Mouse (Mus musculus) gonadal fat pad, adult 2 months (tissue): ENCODE measurements at regions not wholly inside any gene's neighbourhood (a gene's known extent, or its start where the extent isn't known, plus 50 kb on each side); places are given as distances from the start of the nearest gene placed in this dataset.

ENCODE experiments used
- DNase-seq: peaks from one replicate; pipeline ENCODE4 v3.0.0-alpha.2; 2012; ENCODE audit warnings: low read depth

DNA sequence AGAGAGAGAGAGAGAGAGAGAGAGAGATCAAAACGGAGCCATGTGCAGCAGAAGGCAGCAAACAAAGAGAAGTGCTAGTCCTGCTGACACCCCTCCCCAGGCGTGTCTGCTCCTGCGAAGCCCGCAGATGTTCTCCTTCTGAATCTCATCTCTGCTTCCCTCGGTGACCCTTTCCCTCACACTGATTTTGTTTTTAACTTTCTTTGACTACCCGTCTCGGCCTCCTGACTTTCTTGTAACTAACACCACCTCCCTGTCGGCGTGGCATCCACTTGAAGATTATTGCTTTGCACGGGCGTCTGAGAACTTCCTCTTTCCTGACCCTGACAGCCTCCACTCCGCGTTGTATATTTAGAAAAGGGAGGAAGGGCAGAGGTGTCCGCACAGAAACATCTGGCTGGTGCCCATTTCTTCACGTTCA lies 654.3 kb downstream of the Adgrl2 start:
- no peak for DNase-seq

DNA sequence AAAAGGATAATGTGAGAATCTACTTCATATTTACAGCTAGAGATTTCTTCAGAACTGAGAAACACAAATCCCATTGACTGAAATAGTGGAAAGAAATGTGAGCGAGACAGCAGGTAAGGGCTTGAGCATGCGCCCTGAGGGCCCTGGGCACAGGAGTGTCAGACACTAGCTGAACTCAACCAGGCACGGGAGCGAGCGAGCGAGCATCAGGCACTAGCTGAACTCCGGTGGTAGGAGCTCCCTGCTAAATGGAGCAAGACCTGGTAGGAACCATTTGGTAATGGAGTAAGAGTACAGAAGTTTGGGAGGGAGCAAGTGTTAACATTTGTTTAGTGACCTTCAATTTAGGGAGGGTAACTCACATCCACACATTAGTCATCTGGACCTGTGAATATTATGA lies 654.7 kb downstream of the Adgrl2 start:
- no peak for DNase-seq

DNA sequence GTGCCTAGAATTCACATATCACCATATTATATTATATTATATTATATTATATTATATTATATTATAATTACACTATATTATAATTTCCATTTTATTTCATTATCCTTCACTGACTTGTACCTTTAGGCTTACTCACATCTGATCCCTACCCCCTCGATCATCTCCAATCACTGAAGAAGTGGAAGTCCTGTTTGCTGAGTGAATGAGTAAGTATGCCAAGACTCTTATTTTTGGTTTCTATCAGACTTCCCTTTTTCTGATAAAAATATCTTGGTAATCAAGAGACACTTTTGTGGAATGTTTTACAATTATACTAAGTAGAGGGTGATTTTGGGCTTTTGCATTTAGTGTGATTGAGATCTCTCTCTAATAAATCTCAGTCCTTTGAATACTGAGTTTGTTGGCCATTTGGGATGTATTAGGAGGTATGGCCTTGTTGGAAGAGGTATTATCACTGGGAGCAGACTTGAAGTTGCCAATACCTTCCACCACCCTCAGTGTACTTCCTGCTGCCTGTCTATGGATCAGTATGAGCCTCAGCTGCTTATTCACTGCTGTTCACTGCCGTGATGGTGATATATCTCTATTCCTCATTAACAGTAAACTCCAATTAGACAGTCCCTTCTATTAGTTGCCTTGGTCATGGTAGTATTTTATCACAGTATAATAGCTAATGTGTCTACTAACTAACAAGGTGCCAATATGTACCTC lies 665.3 kb downstream of the Adgrl2 start:
- no peak for DNase-seq

GRCm38 (mm10) chr3:148321894-148322293 lies 668.5 kb downstream of the Adgrl2 start:
- DNase-seq = no peak

DNA sequence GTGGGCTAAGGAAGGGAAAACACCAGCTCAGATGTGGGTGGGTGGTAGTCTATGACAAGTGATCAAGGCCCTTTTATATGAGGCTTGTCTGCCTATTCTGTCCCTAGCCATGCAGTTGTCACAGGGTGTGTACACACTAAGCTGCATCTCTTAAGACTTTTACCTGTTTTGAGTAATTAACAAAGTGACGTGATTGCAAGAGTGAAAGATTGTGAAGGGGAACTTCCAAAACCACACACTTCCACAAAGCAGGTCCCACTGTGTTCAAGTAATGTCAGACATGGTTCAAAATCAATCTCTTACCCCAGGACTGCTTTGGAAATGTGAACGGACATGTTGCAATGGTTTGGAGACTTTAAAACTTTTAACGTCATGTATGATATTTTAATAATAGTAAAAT lies 674.2 kb downstream of the Adgrl2 start:
- no peak for DNase-seq

DNA sequence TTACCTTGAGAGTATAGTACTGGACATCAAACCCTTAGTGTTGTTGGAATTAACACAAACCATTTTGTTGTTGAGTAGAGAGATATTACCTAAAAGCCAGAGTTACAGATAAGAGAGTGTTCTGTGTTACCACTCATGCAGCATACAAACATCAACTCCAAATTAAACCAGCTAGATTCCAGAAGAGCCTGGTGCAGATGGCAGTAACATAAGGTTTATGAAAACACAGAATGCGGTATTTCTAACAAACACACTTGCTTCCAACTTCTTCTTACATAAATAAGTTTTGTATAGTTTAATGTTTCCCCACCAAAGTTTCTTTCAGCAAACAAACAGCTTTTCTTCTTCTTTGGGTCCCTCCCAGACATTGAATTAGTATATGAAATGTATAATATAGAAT lies 675.1 kb downstream of the Adgrl2 start:
- no peak for DNase-seq

- no peak for DNase-seq
Observed at GRCm38 (mm10) chr3:148295515-148295914, 694.8 kb downstream of the Adgrl2 start.

GRCm38 (mm10) chr3:148278978-148279377 lies 711.4 kb downstream of the Adgrl2 start:
- no peak for DNase-seq

- DNase-seq = no peak
Observed at GRCm38 (mm10) chr3:148272159-148272848, 718.1 kb downstream of the Adgrl2 start.

GRCm38 (mm10) chr3:148268812-148269211 lies 721.5 kb downstream of the Adgrl2 start:
- no peak for DNase-seq

- DNase-seq = no peak
Observed at GRCm38 (mm10) chr3:148259211-148259610, 731.1 kb downstream of the Adgrl2 start.

DNA sequence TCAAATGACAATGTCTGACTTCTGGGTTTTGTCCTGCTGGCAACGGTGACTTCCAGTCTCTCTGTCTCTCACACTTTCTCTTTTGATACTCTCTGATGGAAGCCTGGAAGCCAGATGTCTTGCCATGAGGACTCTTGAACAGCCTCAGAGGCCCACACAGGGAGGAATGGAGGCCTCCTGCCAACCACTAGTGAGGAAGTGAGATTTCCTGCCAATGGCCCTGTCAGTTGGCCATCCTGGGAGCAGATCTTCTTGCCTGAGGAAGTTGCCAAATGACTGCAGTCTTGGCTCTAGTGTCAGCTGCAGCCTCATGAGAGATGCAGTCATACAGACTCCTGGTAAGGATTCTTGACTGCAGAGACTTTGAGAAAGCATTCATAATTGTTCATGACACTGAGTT lies 741.7 kb downstream of the Adgrl2 start:
- peak; percentile 12 for DNase-seq

DNA sequence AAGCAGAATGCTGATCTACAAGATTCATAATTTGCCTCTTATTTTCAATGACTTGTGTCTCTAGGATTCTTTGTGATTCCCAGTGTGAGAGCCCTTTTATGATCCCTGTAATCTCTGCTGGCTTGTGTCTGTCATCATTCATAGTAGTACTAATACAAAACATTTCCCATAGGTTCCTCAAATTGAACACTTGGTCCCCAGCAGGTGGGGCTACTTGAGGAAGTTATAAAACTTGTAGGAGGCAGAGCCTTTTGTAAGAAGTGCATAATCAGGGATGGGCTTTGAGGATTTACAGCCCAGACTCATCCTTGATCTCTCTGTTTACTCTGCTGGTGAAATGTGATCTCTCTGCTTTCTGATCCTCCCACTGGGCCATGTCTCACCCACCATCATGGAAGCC lies 743.6 kb downstream of the Adgrl2 start:
- DNase-seq = no peak

DNA sequence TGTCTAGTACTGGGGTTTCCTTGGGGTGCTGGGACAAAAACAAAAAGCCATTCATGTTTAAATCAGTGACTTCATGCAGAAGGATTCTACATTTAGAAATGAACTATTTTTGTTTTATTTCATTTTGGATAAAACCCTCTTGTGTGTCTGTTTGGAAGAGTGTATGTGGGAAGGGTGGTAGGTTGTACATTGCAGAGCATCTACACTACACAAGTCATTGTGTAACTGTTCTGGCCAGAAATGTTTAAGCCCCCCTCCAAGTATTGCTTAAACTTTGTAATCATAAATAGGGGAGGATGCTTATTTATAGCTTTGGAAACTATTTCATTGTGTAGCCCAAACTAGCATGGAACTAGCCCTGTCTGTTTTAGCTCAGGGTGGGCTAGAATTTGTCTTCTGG lies 752.3 kb downstream of the Adgrl2 start:
- no peak for DNase-seq

GRCm38 (mm10) chr3:148237555-148237954 lies 752.8 kb downstream of the Adgrl2 start:
- no peak for DNase-seq

DNA sequence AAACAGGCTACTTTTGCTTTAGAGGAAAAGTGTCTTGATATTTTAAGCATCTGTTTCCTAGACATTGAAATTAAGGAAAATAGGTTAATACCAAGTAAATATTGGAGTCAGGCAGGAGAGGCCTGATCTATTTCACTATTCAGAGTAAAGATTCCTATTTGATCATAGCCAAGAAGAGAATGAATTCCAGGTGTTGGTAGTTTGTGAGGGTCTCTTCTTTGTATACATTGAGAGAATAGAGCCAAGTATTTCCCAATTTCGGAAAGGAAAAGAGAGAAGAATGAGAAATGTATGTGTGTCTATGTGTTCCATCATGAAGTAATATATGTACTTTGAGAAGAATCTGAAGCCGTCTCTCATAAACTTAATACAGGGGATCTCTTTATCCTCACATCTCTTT lies 756.7 kb downstream of the Adgrl2 start:
- DNase-seq = no peak

- DNase-seq = no peak
Observed at GRCm38 (mm10) chr3:148229192-148229591, 761.2 kb downstream of the Adgrl2 start.

DNA sequence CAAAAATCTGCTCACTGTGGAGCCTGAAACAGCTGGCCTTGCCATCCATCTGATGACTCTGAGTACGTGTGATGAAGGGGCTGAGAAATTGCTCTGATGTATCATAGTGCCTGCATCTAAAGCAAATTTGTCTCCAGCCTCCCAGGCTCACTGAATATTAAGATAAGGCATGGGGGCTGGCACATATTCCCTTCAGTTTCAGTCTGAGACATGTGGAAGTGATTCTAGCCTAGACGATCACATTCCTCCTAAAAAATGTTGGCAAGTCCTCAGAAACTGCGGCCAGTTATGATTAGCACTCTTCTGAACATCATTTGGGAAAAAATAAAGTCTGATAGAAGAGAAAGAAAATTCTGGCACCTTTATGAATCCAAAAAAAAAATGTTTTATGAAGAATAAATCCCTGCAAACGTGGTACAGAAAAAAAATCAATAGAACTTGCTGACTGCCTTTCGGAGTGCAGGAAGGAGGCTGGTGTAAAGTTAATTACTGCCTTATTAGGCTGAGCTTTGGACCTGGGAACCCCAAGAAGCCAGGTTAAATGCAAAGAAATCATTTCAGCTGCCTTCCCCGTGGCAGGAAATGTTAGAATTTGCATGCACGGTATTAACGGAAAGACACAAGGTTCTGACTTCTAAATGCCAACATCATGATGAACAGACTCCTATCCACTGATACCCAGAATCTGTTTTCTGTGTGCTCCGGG lies 762.2 kb downstream of the Adgrl2 start:
- no peak for DNase-seq

DNA sequence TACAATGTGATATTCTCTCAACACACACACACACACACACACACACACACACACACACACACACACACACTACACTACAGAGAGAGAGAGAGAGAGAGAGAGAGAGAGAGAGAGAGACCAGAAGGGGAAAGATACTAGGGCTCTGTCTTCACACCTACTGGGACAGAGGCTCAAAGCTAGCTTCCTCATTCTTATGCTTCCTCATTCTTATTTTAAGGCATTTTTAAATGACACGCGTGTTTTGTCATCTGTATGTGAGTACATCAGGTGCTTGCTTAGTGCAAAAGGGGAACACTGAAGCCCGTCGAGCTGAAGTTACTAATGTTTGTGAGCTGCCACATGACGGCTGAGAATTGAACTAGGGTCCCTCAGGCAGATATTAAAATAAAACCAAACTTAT lies 769.5 kb downstream of the Adgrl2 start:
- DNase-seq = no peak

DNA sequence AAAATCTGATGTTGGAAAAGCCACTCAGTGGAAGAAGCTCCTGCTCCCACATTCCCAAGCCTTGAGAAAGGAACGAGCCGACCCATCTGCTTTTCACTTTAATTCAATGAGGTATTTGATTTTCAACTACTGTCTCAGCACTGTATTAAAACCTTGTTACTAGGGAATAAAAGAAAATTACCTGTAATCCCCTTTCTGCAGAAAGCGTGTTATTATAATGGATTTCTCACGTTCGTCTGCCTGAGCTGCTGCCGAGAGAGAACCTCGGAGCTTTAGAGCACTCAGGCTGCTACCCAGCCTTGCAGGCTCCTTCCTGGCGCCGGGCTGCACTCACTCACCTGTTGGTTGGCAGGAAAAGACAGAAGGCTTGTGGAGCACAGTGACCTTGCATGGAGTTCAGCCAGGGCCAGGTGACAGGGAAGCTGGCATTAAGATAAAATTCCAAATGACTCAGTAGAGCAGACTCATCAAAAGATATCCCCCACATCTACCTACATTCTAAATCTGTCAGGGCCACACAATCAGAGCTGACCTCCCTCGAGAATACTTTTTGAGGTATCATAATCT lies 770.2 kb downstream of the Adgrl2 start:
- no peak for DNase-seq

- no peak for DNase-seq
Observed at GRCm38 (mm10) chr3:148202148-148202547, 788.2 kb downstream of the Adgrl2 start.

DNA sequence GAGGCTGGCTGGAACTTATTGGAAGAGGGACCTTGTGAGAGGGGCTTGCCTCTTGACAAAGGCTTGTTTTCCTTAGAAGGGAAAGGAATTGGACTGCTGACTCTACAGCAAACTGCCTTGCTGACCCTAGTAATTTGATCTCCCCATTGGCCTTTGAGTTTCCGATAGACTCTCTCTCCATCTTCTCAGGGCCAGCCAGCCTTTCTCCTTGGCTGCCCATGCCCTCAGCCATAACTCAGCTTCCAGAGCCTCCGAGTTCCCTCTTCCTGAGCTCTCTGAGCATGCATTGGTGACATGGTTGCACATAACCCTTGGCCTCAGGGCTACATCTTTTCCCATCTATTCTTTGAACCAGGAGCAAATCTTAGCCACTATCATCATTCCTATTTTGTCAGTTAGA lies 803.7 kb downstream of the Adgrl2 start:
- no peak for DNase-seq

DNA sequence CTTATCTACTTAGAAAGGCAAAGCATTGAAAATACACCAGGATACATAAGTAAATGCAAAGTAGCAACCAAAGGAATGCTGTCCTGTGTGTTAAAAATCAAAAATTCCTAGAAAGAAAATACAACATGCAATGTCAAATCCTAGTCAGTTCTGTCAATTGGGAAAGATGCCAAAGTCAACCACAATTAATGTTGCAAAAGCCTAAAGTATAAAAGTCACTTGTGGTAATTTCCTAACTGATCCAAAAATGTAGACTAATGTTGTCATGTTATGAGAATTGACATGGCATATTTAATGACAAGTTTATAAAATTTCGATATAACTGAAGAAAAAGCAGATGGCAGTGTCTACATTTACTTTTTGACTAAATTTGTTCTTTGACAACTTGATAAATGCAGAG lies 822.8 kb downstream of the Adgrl2 start:
- no peak for DNase-seq
